In genomic region chr17:14206062-14206461, GRCm38 (mm10) we compare ENCODE assay signal across 8 mouse cellular contexts. TPM values are rescaled to one million over a fixed set of nuclear protein-coding genes. Genes with fewer than 3 reads are reported as not detected.
A peak's percentile ranks its signal among the peaks of the same experiment; 100 is the strongest.
DNase-seq lines count a peak whose midpoint lies in the region; ATAC-seq and TF ChIP-seq lines count a peak whose summit lies in the region.
"Had no signal": no experiment of that assay in that cellular context is flagged by ENCODE, and none has a peak within 500 bp of the region (broad histone marks: within the 10 kb centered on the region; RNA-seq: fewer than 3 reads in every experiment).

No protein-coding gene starts in this region.

- H3K27me3 ChIP-seq in embryonic facial prominence, embryonic 14.5 days (replicated peaks; ENCODE audit: control insufficient read depth, insufficient read depth, low read length): peaks cover 45% of the 10 kb centered on the region

- TF ChIP-seq POLR2A in bone marrow, adult 2 months (IDR thresholded peaks at IDR 0.05; ENCODE audit: borderline replicate concordance, control insufficient read depth, low read depth, low read length): no peak

- TF ChIP-seq CTCF in bone marrow, adult 2 months (IDR thresholded peaks at IDR 0.05; ENCODE audit: control insufficient read depth, insufficient read depth, low read length): peak; percentile 64

- no peak for ATAC-seq in embryonic facial prominence, embryonic 14.5 days (ENCODE audit: low read depth)

- no peak overlapping the region for H3K9ac ChIP-seq in embryonic facial prominence, embryonic 14.5 days (ENCODE audit: low read depth, low read length)

- H3K9me3 ChIP-seq in embryonic facial prominence, embryonic 14.5 days (ENCODE audit: control insufficient read depth, low read length): no peaks in the 10 kb centered on the region

- WGBS in bone marrow, adult 2 months: 22% methylated on average over 3 of the region's 3 CpGs
- WGBS in embryonic facial prominence, embryonic 14.5 days: 35% methylated on average over 3 of the region's 3 CpGs

- no peak overlapping the region for H3K4me3 ChIP-seq in bone marrow, adult 2 months (replicated peaks; ENCODE audit: control insufficient read depth, low read depth, low read length)
- no peak overlapping the region for H3K4me3 ChIP-seq in embryonic facial prominence, embryonic 14.5 days (ENCODE audit: low read depth, low read length)

- H3K4me1 ChIP-seq in bone marrow, adult 2 months (ENCODE audit: control insufficient read depth, insufficient read depth, low read length): no peaks in the 10 kb centered on the region
- H3K4me1 ChIP-seq in embryonic facial prominence, embryonic 14.5 days (ENCODE audit: control insufficient read depth, insufficient read depth, low read length): peaks cover 17% of the 10 kb centered on the region

- peak; percentile 50 for DNase-seq in Muller cell, postnatal 12 days (ENCODE audit: inconsistent ontology term)
- DNase-seq in embryonic facial prominence, embryonic 14.5 days (ENCODE audit: low spot score): peak; percentile 79
- DNase-seq in heart, postnatal 4 days: peak; percentile 86
- DNase-seq in layer of hippocampus, postnatal 36 days: peak; percentile 71 to 75
- DNase-seq in lung, postnatal 36 days: peak; percentile 65
- DNase-seq in right cerebral cortex, postnatal 25 days: peak; percentile 66

- H3K4me2 ChIP-seq in embryonic facial prominence, embryonic 14.5 days (ENCODE audit: low read depth, low read length): no peak overlapping the region

- no peak overlapping the region for H3K27ac ChIP-seq in bone marrow, adult 2 months (ENCODE audit: control insufficient read depth, insufficient read depth, low read depth, low read length, poor library complexity)
- H3K27ac ChIP-seq in embryonic facial prominence, embryonic 14.5 days (replicated peaks; ENCODE audit: low read depth, low read length): no peak overlapping the region
- H3K27ac ChIP-seq: macrophage had no signal

- no peaks in the 10 kb centered on the region for H3K36me3 ChIP-seq in embryonic facial prominence, embryonic 14.5 days (ENCODE audit: control insufficient read depth, insufficient read depth, low read length)

RNA-seq across cellular contexts. Expression of gene Dact2, which starts 2.0 kb away (rescaled TPM):
- polyA plus RNA-seq in bone marrow, adult 2 months (2011; ENCODE audit: insufficient read depth, insufficient read length, low replicate concordance, missing spikeins): 3.7 TPM in 1 of 2 replicates, not detected in the other
- polyA plus RNA-seq in embryonic facial prominence, embryonic 14.5 days (2014; fragmentation: Nextera tagmentation; extraction: Ambion mirVana): 3.4 and 4.4 TPM in 2 replicates
- 1 to 10 TPM; 1.8 to 1.9 TPM for total RNA-seq in heart, postnatal 4 days (2021)
- 10 to 100 TPM; 19.9 to 25.2 TPM for total RNA-seq in layer of hippocampus, postnatal 36 days (2021)
- polyA plus RNA-seq: macrophage had no signal

Comparison
In these comparisons a context has a peak if more than half of its experiments do, and no peak if none do; other contexts are left out.
1. RNA of gene Dact2, which starts 2.0 kb away (total RNA-seq): 19.9 to 25.2 TPM in layer of hippocampus, postnatal 36 days; 1.8 to 1.9 TPM in heart, postnatal 4 days; every median in the first group is over 4 times any median in the second.
2. Peak in every context shown above with its lines, with median percentiles within 50 percentile points of each other: DNase-seq.